Mouse (Mus musculus): ENCODE data around the gene Lingo2. TPM values are rescaled to one million over a fixed set of nuclear protein-coding genes. Genes with fewer than 3 reads are reported as not detected.
A peak's percentile ranks its signal among the peaks of the same experiment; 100 is the strongest.

Gene Lingo2
- polyA plus RNA-seq, 1 experiment from 2014 or later: 2.6 TPM

- Histone ChIP-seq H3K36me3 (replicated peaks; ENCODE audit: control insufficient read depth, insufficient read depth, low read depth, low read length) (no peaks in the 10 kb centered on the region), H3K4me3 (ENCODE audit: low read depth, low read length) (no peak overlapping the region), H3K27me3 (ENCODE audit: control insufficient read depth, insufficient read depth, low read length) (no peaks in the 10 kb centered on the region), H3K27ac (replicated peaks; ENCODE audit: low read depth, low read length) (no peak overlapping the region), H3K4me1 (ENCODE audit: control insufficient read depth, insufficient read depth, low read length) (no peaks in the 10 kb centered on the region), H3K9me3 (replicated peaks; ENCODE audit: control insufficient read depth, low read length) (no peaks in the 10 kb centered on the region), H3K9ac (replicated peaks; ENCODE audit: low read length) (no peak overlapping the region), H3K4me2 (ENCODE audit: low read depth, low read length) (no peak overlapping the region)
- WGBS: 92% methylated on average over 3 of the region's 3 CpGs
- ATAC-seq (replicated peaks; ENCODE audit: insufficient number of reproducible peaks, low FRiP score, low TSS enrichment, low read depth) (no peak), DNase-seq (ENCODE audit: low spot score) (no peak)
Observed at GRCm38 (mm10) chr4:36890365-36890764, 61.2 kb downstream of the Lingo2 start.

GRCm38 (mm10) chr4:36874781-36875180 lies 76.8 kb downstream of the Lingo2 start:
- Histone ChIP-seq H3K4me1 (ENCODE audit: control insufficient read depth, insufficient read depth, low read length) (no peaks in the 10 kb centered on the region), H3K9me3 (replicated peaks; ENCODE audit: control insufficient read depth, low read length) (no peaks in the 10 kb centered on the region), H3K27me3 (ENCODE audit: control insufficient read depth, insufficient read depth, low read length) (no peaks in the 10 kb centered on the region), H3K27ac (replicated peaks; ENCODE audit: low read depth, low read length) (no peak overlapping the region), H3K36me3 (replicated peaks; ENCODE audit: control insufficient read depth, insufficient read depth, low read depth, low read length) (no peaks in the 10 kb centered on the region), H3K4me2 (ENCODE audit: low read depth, low read length) (no peak overlapping the region), H3K4me3 (ENCODE audit: low read depth, low read length) (no peak overlapping the region), H3K9ac (replicated peaks; ENCODE audit: low read length) (no peak overlapping the region)
- ATAC-seq (replicated peaks; ENCODE audit: insufficient number of reproducible peaks, low FRiP score, low TSS enrichment, low read depth) (no peak), DNase-seq (ENCODE audit: low spot score) (no peak)

- Histone ChIP-seq H3K9ac (replicated peaks; ENCODE audit: low read length) (no peak overlapping the region), H3K4me2 (ENCODE audit: low read depth, low read length) (no peak overlapping the region), H3K4me3 (ENCODE audit: low read depth, low read length) (no peak overlapping the region), H3K27ac (replicated peaks; ENCODE audit: low read depth, low read length) (no peak overlapping the region), H3K27me3 (ENCODE audit: control insufficient read depth, insufficient read depth, low read length) (no peaks in the 10 kb centered on the region), H3K9me3 (replicated peaks; ENCODE audit: control insufficient read depth, low read length) (no peaks in the 10 kb centered on the region), H3K36me3 (replicated peaks; ENCODE audit: control insufficient read depth, insufficient read depth, low read depth, low read length) (no peaks in the 10 kb centered on the region), H3K4me1 (ENCODE audit: control insufficient read depth, insufficient read depth, low read length) (no peaks in the 10 kb centered on the region)
- ATAC-seq (replicated peaks; ENCODE audit: insufficient number of reproducible peaks, low FRiP score, low TSS enrichment, low read depth): 0 out of 2 replicates have a peak, but pooled peaks have one; percentile 56
- DNase-seq (ENCODE audit: low spot score): no peak
Observed at GRCm38 (mm10) chr4:36824982-36825381, 126.6 kb downstream of the Lingo2 start.

GRCm38 (mm10) chr4:36821914-36822313 lies 129.6 kb downstream of the Lingo2 start:
- no peaks in the 10 kb centered on the region for H3K4me1 ChIP-seq (ENCODE audit: control insufficient read depth, insufficient read depth, low read length)

GRCm38 (mm10) chr4:36775088-36775487 lies 176.5 kb downstream of the Lingo2 start:
- no peak overlapping the region for H3K4me2 ChIP-seq (ENCODE audit: low read depth, low read length)
- no peak for DNase-seq (ENCODE audit: low spot score)
- ATAC-seq (replicated peaks; ENCODE audit: insufficient number of reproducible peaks, low FRiP score, low TSS enrichment, low read depth): no peak
- no peak overlapping the region for H3K4me3 ChIP-seq (ENCODE audit: low read depth, low read length)
- H3K36me3 ChIP-seq (replicated peaks; ENCODE audit: control insufficient read depth, insufficient read depth, low read depth, low read length): no peaks in the 10 kb centered on the region
- no peaks in the 10 kb centered on the region for H3K27me3 ChIP-seq (ENCODE audit: control insufficient read depth, insufficient read depth, low read length)
- H3K27ac ChIP-seq (replicated peaks; ENCODE audit: low read depth, low read length): no peak overlapping the region
- no peaks in the 10 kb centered on the region for H3K4me1 ChIP-seq (ENCODE audit: control insufficient read depth, insufficient read depth, low read length)
- 85% methylated on average over 4 of the region's 4 CpGs for WGBS
- H3K9me3 ChIP-seq (replicated peaks; ENCODE audit: control insufficient read depth, low read length): no peaks in the 10 kb centered on the region
- H3K9ac ChIP-seq (replicated peaks; ENCODE audit: low read length): no peak overlapping the region

More at GRCm38 (mm10) chr4:36821914-36822313, 129.6 kb downstream of the Lingo2 start:
- Histone ChIP-seq H3K27ac (replicated peaks; ENCODE audit: low read depth, low read length) (no peak overlapping the region), H3K27me3 (ENCODE audit: control insufficient read depth, insufficient read depth, low read length) (no peaks in the 10 kb centered on the region), H3K9ac (replicated peaks; ENCODE audit: low read length) (no peak overlapping the region), H3K4me3 (ENCODE audit: low read depth, low read length) (no peak overlapping the region), H3K36me3 (replicated peaks; ENCODE audit: control insufficient read depth, insufficient read depth, low read depth, low read length) (no peaks in the 10 kb centered on the region), H3K4me2 (ENCODE audit: low read depth, low read length) (no peak overlapping the region), H3K9me3 (replicated peaks; ENCODE audit: control insufficient read depth, low read length) (no peaks in the 10 kb centered on the region)
- ATAC-seq (replicated peaks; ENCODE audit: insufficient number of reproducible peaks, low FRiP score, low TSS enrichment, low read depth) (no peak), DNase-seq (ENCODE audit: low spot score) (no peak)

GRCm38 (mm10) chr4:36730691-36731090 lies 220.9 kb downstream of the Lingo2 start:
- no peaks in the 10 kb centered on the region for H3K27me3 ChIP-seq (ENCODE audit: control insufficient read depth, insufficient read depth, low read length)
- no peak overlapping the region for H3K9ac ChIP-seq (replicated peaks; ENCODE audit: low read length)
- DNase-seq (ENCODE audit: low spot score) (no peak), ATAC-seq (replicated peaks; ENCODE audit: insufficient number of reproducible peaks, low FRiP score, low TSS enrichment, low read depth) (no peak)
- H3K36me3 ChIP-seq (replicated peaks; ENCODE audit: control insufficient read depth, insufficient read depth, low read depth, low read length): no peaks in the 10 kb centered on the region
- H3K27ac ChIP-seq (replicated peaks; ENCODE audit: low read depth, low read length): no peak overlapping the region
- H3K4me3 ChIP-seq (ENCODE audit: low read depth, low read length): no peak overlapping the region
- H3K9me3 ChIP-seq (replicated peaks; ENCODE audit: control insufficient read depth, low read length): no peaks in the 10 kb centered on the region
- H3K4me1 ChIP-seq (ENCODE audit: control insufficient read depth, insufficient read depth, low read length): no peaks in the 10 kb centered on the region
- 75% methylated on average over 2 of the region's 2 CpGs for WGBS
- no peak overlapping the region for H3K4me2 ChIP-seq (ENCODE audit: low read depth, low read length)

- Histone ChIP-seq H3K4me2 (ENCODE audit: low read depth, low read length) (no peak overlapping the region), H3K9ac (replicated peaks; ENCODE audit: low read length) (no peak overlapping the region), H3K4me1 (ENCODE audit: control insufficient read depth, insufficient read depth, low read length) (no peaks in the 10 kb centered on the region), H3K36me3 (replicated peaks; ENCODE audit: control insufficient read depth, insufficient read depth, low read depth, low read length) (no peaks in the 10 kb centered on the region), H3K9me3 (replicated peaks; ENCODE audit: control insufficient read depth, low read length) (no peaks in the 10 kb centered on the region), H3K4me3 (ENCODE audit: low read depth, low read length) (no peak overlapping the region), H3K27me3 (ENCODE audit: control insufficient read depth, insufficient read depth, low read length) (no peaks in the 10 kb centered on the region), H3K27ac (replicated peaks; ENCODE audit: low read depth, low read length) (no peak overlapping the region)
- ATAC-seq (replicated peaks; ENCODE audit: insufficient number of reproducible peaks, low FRiP score, low TSS enrichment, low read depth) (no peak), DNase-seq (ENCODE audit: low spot score) (no peak)
- 70% methylated on average over 1 of the region's 1 CpGs for WGBS
Observed at GRCm38 (mm10) chr4:36716411-36716810, 235.1 kb downstream of the Lingo2 start.

- no peak for ATAC-seq (replicated peaks; ENCODE audit: insufficient number of reproducible peaks, low FRiP score, low TSS enrichment, low read depth)
- Histone ChIP-seq H3K4me1 (ENCODE audit: control insufficient read depth, insufficient read depth, low read length) (no peaks in the 10 kb centered on the region), H3K4me2 (ENCODE audit: low read depth, low read length) (no peak overlapping the region), H3K4me3 (ENCODE audit: low read depth, low read length) (no peak overlapping the region), H3K36me3 (replicated peaks; ENCODE audit: control insufficient read depth, insufficient read depth, low read depth, low read length) (no peaks in the 10 kb centered on the region), H3K9me3 (replicated peaks; ENCODE audit: control insufficient read depth, low read length) (no peaks in the 10 kb centered on the region), H3K27ac (replicated peaks; ENCODE audit: low read depth, low read length) (no peak overlapping the region), H3K9ac (replicated peaks; ENCODE audit: low read length) (no peak overlapping the region), H3K27me3 (ENCODE audit: control insufficient read depth, insufficient read depth, low read length) (no peaks in the 10 kb centered on the region)
- DNase-seq (ENCODE audit: low spot score): no peak
- 88% methylated on average over 3 of the region's 3 CpGs for WGBS
Observed at GRCm38 (mm10) chr4:36698888-36699287, 252.7 kb downstream of the Lingo2 start.
